Mouse (Mus musculus) kidney, adult 9 months (tissue): ENCODE data around the gene Mgmt.

Source experiments
- DNase-seq: peaks from one replicate; pipeline ENCODE4 v3.0.0; 2022

Gene Mgmt

DNA sequence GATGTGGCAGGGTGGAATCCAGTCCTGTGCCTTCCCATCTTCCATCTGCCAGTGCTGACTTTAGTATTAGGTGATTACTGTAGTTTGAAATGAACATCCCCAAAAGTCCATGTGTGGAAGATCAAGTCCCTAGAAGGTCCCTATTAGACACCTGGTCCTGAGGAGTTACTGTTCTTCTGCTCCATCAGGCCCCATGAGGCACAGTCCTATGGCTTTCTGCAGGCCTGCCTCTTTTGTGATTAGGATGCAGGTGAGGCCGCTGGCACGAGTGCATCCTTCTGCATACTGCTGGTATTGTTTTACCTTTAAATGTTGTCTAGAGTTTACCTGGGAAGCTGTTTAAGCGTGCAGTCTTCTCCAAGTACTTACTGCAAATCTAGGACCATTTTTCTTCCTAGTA, 21.6 kb downstream of the Mgmt start:
- DNase-seq = no peak

- no peak for DNase-seq
Observed at GRCm38 (mm10) chr7:136920976-136921755, 26.8 kb downstream of the Mgmt start.

- no peak for DNase-seq
Observed at GRCm38 (mm10) chr7:136922230-136922629, 27.8 kb downstream of the Mgmt start.

GRCm38 (mm10) chr7:136924610-136925260, 30.3 kb downstream of the Mgmt start:
- DNase-seq = no peak

DNA sequence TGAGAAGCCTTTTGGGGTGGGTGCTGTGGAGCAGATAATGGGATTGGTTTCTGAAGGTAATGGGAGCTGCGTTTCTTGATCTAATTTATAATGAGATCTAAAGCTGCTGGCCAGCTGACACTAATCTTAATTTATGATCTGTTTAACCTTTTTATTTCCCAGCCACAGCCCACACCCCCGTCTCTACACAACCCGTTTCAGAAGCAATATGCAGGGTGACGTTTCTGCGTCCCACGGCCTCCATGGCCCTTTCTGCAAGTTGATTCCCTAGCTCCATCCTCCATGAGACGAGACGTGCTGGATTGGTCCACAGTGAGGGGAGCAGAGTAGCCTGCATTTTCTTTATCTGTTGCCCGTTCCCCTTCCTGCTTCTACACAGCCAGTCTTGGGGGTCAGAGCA, 31.8 kb downstream of the Mgmt start:
- no peak for DNase-seq

GRCm38 (mm10) chr7:136930451-136930850, 36.0 kb downstream of the Mgmt start:
- DNase-seq = peak; percentile 31

GRCm38 (mm10) chr7:136933367-136933766, 39.0 kb downstream of the Mgmt start:
- DNase-seq = peak; percentile 59

DNA sequence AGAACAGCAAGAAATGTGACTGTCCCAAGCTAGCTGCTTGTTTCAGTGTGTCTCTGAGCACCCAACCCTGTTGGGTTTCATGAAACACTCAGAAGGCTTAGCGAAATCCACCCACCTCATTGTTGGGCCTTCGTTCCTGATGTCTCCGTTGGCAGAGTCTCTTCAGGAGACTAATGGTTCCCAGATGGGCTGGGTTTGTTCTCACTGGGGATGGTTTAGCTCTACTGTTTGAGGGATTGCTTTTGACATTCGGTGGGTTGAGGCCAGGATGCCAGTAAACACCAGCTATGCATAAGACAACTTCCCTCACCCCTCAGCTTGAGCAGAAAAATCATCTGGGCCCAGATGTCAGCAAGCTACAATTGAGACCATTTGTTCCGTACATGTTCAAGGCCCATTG, 39.9 kb downstream of the Mgmt start:
- DNase-seq = peak; percentile 8

DNA sequence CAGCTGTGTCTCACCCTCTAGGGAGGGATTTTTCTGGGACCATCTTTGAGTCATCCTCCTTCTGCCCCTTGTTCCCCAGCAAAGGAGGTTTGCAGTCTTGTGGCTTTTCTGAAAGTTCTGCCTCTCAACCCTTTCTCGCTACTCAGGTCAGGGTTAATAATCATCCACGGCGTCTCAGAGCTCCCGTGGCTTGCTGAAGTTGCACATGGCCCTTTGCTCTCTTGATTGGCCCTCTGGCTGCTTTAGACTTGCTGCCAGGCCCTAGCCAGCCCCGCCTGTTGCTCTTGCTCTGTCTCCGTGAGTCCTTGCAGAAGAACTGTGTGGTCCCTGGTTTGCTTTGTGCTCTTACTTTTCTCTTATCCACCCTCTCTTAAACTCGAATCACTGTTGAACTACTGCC, 40.4 kb downstream of the Mgmt start:
- DNase-seq = peak; percentile 84

DNA sequence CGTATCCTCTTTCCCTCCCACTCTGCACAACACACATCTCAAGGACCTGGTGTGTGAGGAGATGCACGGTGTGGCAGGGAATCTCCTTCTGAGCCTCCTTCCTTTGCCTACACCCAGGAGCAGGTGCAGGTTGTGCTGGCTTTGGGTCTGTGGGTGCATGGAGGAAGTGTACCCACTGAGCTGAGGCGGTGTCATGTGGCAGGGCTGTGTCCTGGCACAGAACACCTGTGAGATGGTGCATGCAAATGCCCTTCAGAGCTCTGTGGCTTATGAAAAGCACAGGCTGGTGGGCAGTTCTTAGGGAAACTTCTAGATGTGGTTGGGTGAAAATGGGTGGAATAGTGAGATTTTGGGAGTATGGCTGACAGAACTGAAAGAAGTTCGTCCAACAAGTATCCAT, 44.0 kb downstream of the Mgmt start:
- DNase-seq = peak; percentile 14

GRCm38 (mm10) chr7:136942414-136942813, 48.0 kb downstream of the Mgmt start:
- no peak for DNase-seq

DNA sequence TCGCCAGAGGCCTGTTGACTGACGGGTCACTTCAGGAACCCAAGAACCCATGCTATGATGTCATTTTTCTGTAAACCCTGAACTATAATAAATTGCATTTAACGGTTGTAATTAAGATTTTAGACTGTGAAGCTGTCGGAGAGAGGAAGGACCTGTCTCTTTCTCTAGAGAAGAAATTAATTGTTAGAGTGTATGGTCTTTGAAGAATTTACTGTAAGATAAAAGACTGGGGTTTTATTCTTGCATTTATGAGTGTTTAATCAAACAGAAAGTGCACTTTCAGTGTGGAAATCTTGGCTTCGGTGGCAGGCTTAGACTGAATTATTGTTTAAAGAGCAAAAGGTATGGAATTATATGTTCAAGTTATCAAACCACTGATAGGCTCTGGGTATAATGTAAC, 49.5 kb downstream of the Mgmt start:
- no peak for DNase-seq

DNA sequence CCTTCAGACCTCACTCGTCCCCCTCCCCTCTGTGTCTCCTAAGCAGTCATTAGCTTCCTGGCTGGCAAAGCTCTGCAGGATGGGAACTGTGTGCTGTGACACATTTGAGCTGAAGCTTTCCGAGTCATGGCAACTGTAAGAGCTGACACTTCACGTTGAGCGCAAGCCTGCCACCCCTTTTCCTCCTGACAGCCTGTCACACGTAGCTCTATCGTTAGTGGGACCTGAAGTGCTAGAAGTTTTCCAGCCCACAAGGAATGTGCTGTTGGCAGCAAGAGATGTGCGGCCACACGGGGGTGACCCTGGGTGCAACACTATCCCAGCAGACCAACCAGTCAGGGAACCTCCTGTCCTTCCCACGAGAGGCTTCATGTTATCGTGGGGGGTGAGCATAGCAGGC, 51.3 kb downstream of the Mgmt start:
- DNase-seq = no peak

- no peak for DNase-seq
Observed at GRCm38 (mm10) chr7:136946131-136946530, 51.7 kb downstream of the Mgmt start.

DNA sequence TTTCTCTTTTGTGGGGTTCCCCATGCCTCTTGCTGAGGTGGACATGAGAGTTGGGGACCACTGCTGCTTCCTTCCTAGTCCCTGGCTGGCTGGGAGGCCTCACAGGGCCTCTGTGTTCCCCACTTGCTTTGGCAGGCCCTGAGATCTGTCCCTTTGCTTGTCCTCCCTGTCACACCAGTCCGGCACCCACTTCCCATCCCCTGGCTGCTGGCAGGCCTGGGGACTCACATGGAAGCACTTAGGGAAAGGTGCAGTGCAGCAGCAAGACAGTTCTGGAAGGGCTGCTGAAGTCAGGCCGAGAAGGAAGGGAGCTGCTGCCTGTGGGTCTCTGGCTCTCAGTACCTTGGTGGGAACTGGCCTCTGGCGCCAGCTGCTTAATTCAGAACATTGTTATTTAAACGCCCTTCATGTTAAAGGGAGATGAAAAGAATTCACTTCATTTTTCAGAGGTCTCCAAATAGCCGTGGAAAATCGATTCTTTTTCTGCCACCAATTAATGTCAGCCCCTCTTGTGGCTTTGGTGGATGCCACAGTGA, 53.9 kb downstream of the Mgmt start:
- no peak for DNase-seq

- DNase-seq = no peak
Observed at GRCm38 (mm10) chr7:136952608-136953007, 58.2 kb downstream of the Mgmt start.

DNA sequence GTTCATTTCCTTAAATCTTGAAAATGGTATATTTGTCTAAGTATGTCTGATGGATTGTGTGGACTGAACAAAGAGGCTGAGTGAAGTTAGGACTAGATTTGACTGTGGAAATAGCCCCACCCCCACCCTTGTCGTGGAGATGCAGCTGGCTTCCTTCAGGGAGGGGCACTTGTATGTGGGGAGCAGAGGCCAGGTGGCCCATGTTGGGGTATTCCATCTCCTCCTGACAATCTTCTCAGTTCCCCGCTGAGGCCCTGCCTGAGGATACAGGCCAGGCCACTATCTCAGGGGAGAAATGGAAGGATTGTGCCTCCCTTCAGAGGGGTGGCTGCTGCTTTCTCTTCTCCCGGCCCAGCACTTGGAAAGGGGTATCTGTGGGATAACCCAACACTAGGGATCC, 58.8 kb downstream of the Mgmt start:
- DNase-seq = no peak

- no peak for DNase-seq
Observed at GRCm38 (mm10) chr7:136972361-136972760, 77.9 kb downstream of the Mgmt start.

DNA sequence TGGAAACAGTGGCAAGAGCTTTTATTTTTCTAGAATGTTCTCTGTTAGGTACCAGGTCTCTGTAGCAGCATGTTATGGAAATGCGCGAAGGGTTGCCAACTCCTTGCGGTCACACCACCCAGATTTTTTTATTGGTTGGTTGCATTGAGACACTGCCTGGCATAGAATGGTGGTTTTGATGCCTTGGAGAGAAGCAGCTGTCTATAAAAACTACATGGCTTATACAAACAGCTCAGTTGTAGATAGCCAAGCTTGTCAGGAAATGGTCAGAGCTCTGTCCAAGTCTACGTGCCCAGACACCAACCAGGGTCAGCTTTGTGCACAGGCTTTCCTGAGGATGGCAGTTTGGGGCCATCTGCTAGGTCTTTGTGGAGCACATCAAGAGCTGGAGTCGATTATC, 80.6 kb downstream of the Mgmt start:
- DNase-seq = no peak

DNA sequence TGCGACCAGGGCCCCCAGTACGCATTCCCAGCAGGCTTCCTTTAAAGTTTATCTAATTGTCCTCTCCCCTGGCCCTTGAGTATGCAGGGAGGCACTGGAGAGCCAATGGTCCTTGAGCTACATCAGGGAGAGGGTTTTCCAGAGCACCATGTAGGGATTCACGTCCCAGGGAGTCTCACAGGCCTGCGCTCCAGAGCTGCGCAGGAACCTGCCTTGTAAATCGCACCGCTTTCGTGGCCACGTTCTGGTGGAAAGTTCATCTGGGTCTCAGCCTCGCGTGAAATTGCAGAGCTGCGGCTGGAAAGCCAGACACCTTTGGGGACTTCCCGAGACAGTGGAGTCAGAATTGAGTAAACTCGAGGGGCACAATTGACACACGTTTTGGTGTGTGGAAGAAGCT, 103.0 kb downstream of the Mgmt start:
- no peak for DNase-seq

- no peak for DNase-seq
Observed at GRCm38 (mm10) chr7:137000703-137001102, 106.3 kb downstream of the Mgmt start.

DNA sequence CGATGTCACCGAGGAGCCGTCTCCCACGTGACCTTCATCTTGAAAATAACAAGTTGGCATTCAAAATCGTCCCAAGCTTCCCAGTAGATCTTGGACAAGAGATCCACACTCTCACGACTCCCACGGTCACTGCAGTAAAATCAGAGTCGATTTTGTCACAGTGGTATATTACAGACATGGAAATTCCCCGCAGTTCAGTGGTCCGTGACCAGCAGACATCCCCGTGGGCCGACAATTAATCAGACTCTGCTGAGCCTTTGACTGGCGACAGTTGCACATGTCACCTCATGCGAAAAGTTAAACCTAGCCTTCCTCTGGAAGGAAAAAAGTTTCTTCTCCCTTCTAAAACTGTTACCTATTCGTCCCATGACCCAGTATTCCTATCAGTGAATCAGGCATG, 106.8 kb downstream of the Mgmt start:
- DNase-seq = no peak

DNA sequence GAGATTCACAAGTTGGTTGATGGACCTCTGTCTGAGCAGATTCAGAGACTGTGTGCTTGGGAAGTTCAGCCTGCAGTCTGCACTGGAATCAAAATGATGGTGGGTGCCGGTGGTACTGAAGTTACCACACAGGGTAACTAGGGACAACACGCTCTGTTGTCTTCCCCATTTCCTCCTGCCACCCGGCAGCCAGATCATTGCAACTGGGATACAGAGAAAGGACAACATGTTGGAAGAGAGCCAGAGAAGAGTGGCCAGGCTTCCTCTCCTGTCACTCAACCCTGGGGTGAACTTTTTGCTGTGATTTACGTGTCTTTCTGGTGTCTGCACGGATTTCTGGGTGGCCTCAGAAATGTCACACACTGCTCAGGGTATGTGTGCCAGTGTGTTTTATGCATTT, 107.4 kb downstream of the Mgmt start:
- peak; percentile 7 for DNase-seq

DNA sequence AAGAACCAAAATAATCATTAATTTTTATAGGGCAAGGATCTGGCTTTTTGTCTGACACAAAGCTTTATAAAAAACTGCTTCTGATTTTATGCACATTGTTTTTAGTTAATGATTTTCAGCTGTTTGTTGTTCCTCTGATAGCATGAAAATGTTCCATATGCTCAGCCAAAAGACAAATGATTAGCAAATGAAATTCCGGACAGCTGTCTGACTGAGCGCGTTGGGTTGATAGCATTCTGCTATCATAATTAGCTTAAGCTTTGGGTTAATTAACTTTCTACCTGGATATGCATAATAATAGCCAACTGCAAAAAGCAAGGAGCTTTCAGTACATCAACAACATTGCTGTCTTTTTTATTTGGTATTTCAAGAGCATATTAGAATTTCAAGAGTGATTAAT, 108.0 kb downstream of the Mgmt start:
- no peak for DNase-seq

GRCm38 (mm10) chr7:137005293-137005692, 110.9 kb downstream of the Mgmt start:
- DNase-seq = no peak
